Mouse (Mus musculus) cerebellum, postnatal 14 days (tissue): ENCODE results near the gene Naa35.

Source experiments
- DNase-seq, 2 experiments: peaks; one replicate each; pipeline ENCODE4 v3.0.0; 2021; ENCODE audit warnings: mixed read lengths in 2 of 2

Naa35 gene

GRCm38 (mm10) chr13:59584947-59585647 is at the start of gene Naa35, which contains the start of gene Agtpbp1:
TSS of gene Naa35 (plus strand) at chr13:59585259.
TSS of gene Agtpbp1 (minus strand) at chr13:59585227.
- peak; percentile 100 for DNase-seq

- peak; percentile 50 to 72 for DNase-seq
These were observed 49.3 kb upstream of the Naa35 start for GRCm38 (mm10) chr13:59535746-59536145.

- no peak for DNase-seq
These were observed 48.4 kb upstream of the Naa35 start for GRCm38 (mm10) chr13:59536631-59537030.

- no peak for DNase-seq
These were observed 46.4 kb upstream of the Naa35 start for GRCm38 (mm10) chr13:59538661-59539060.

GRCm38 (mm10) chr13:59540030-59540429 is 45.0 kb upstream of the Naa35 start:
- no peak for DNase-seq

GRCm38 (mm10) chr13:59542411-59542810 is 42.6 kb upstream of the Naa35 start:
- no peak for DNase-seq

- peak in 1 of 2 experiments; percentile 21 for DNase-seq
These were observed 38.0 kb upstream of the Naa35 start for GRCm38 (mm10) chr13:59547091-59547490.

- peak in 1 of 2 experiments; percentile 51 for DNase-seq
These were observed 37.3 kb upstream of the Naa35 start for GRCm38 (mm10) chr13:59547716-59548115.

GRCm38 (mm10) chr13:59549318-59549798 is 35.7 kb upstream of the Naa35 start:
- DNase-seq = no peak

GRCm38 (mm10) chr13:59552286-59552685 is 32.8 kb upstream of the Naa35 start:
- DNase-seq = peak in 1 of 2 experiments; percentile 27

- DNase-seq = peak; percentile 89 to 92
These were observed 32.3 kb upstream of the Naa35 start for GRCm38 (mm10) chr13:59552751-59553150.

GRCm38 (mm10) chr13:59554772-59555505 is 30.1 kb upstream of the Naa35 start:
- peak; percentile 71 to 75 for DNase-seq

GRCm38 (mm10) chr13:59555613-59556192 is 29.4 kb upstream of the Naa35 start:
- DNase-seq = peak; percentile 31 to 51

- peak; percentile 82 to 83 for DNase-seq
These were observed 28.4 kb upstream of the Naa35 start for GRCm38 (mm10) chr13:59556670-59557069.

- DNase-seq = peak; percentile 95 to 96
These were observed 27.7 kb upstream of the Naa35 start for GRCm38 (mm10) chr13:59557185-59557985.

- DNase-seq = no peak
These were observed 26.3 kb upstream of the Naa35 start for GRCm38 (mm10) chr13:59558776-59559175.

GRCm38 (mm10) chr13:59562471-59562870 is 22.6 kb upstream of the Naa35 start:
- no peak for DNase-seq

- DNase-seq = no peak
These were observed 20.6 kb upstream of the Naa35 start for GRCm38 (mm10) chr13:59564505-59564904.

- DNase-seq = no peak
These were observed 20.1 kb upstream of the Naa35 start for GRCm38 (mm10) chr13:59564923-59565322.

- DNase-seq = no peak
These were observed 19.0 kb upstream of the Naa35 start for GRCm38 (mm10) chr13:59565945-59566520.

GRCm38 (mm10) chr13:59571107-59571506 is 14.0 kb upstream of the Naa35 start:
- no peak for DNase-seq

- DNase-seq = peak in 1 of 2 experiments; percentile 50
These were observed 12.5 kb upstream of the Naa35 start for GRCm38 (mm10) chr13:59572549-59572948.
